ENCODE assay signal across 13 mouse cellular contexts in genomic region chr16:35067095-35067494, GRCm38 (mm10). TPM values are rescaled to one million over a fixed set of nuclear protein-coding genes. Genes with fewer than 3 reads are reported as not detected.
A peak's percentile ranks its signal among the peaks of the same experiment; 100 is the strongest.
DNase-seq lines count a peak whose midpoint lies in the region; ATAC-seq and TF ChIP-seq lines count a peak whose summit lies in the region.
"Had no signal": no experiment of that assay in that cellular context is flagged by ENCODE, and none has a peak within 500 bp of the region (broad histone marks: within the 10 kb centered on the region; RNA-seq: fewer than 3 reads in every experiment).

No protein-coding gene starts in this region.

- intact Hi-C loops in left cerebral cortex, postnatal 14 days (cut with DNase I) = no loop called here

- H3K27ac ChIP-seq in limb, embryonic 14.5 days (replicated peaks; ENCODE audit: low read depth, low read length) = no peak overlapping the region
- H3K27ac ChIP-seq in kidney, adult 2 months (ENCODE audit: insufficient read depth, low read depth, low read length) = no peak overlapping the region
- H3K27ac ChIP-seq: macrophage; stomach, embryonic 15.5 days had no signal

- ATAC-seq in limb, embryonic 14.5 days (ENCODE audit: low FRiP score, low read depth) = peak; percentile 60; the same call in 1 of the 2 replicates

- H3K4me3 ChIP-seq in limb, embryonic 14.5 days (replicated peaks; ENCODE audit: low read length) = no peak overlapping the region
- H3K4me3 ChIP-seq in kidney, adult 2 months (ENCODE audit: insufficient read depth, low read depth, low read length) = no peak overlapping the region
- H3K4me3 ChIP-seq: stomach, embryonic 15.5 days had no signal

- no peak overlapping the region; the same call in 1 of the 2 replicates for H3K4me2 ChIP-seq in limb, embryonic 14.5 days (replicated peaks; ENCODE audit: low read depth, low read length, severe bottlenecking)
- H3K4me2 ChIP-seq: stomach, embryonic 15.5 days had no signal

- DNase-seq in embryo, embryonic 10 days (ENCODE audit: low spot score) = peak; percentile 56
- DNase-seq in embryo, embryonic 9.5 days (ENCODE audit: extremely low spot score) = no peak
- DNase-seq in left cerebral cortex, postnatal 14 days (ENCODE audit: low spot score in 2 of 2) = peak; percentile 32 to 40
- no peak for DNase-seq in left cerebral cortex, adult 11 months (ENCODE audit: low spot score)
- peak; percentile 54 for DNase-seq in forelimb bud, embryonic 11.5 days (ENCODE audit: low read depth, low spot score)
- peak; percentile 50 for DNase-seq in limb, embryonic 14.5 days (ENCODE audit: low spot score)
- no peak for DNase-seq in kidney, adult 2 months
- no peak for DNase-seq in kidney, adult 18-20 months
- DNase-seq: cerebellum, adult 9-11 months; gastrocnemius, postnatal 36 days; kidney, postnatal 36 days had no signal

- WGBS in limb, embryonic 14.5 days = 27% methylated on average over 8 of the region's 8 CpGs
- WGBS in kidney, adult 2 months = 70% methylated on average over 8 of the region's 8 CpGs

- H3K9me3 ChIP-seq in limb, embryonic 14.5 days (ENCODE audit: control insufficient read depth, low read length) = no peaks in the 10 kb centered on the region
- H3K9me3 ChIP-seq: stomach, embryonic 15.5 days had no signal

- H3K4me1 ChIP-seq in limb, embryonic 14.5 days (ENCODE audit: control insufficient read depth, insufficient read depth, low read length) = peaks cover 9% of the 10 kb centered on the region; the same call in 1 of the 2 replicates
- no peaks in the 10 kb centered on the region for H3K4me1 ChIP-seq in kidney, adult 2 months (ENCODE audit: control insufficient read depth, insufficient read depth, low read length)
- H3K4me1 ChIP-seq: stomach, embryonic 15.5 days had no signal

- no peaks in the 10 kb centered on the region for H3K27me3 ChIP-seq in limb, embryonic 14.5 days (ENCODE audit: control insufficient read depth, insufficient read depth, low read length)
- no peaks in the 10 kb centered on the region for H3K27me3 ChIP-seq in kidney, adult 2 months (replicated peaks; ENCODE audit: control insufficient read depth, insufficient read depth, low read length)
- H3K27me3 ChIP-seq: stomach, embryonic 15.5 days had no signal

- H3K9ac ChIP-seq in limb, embryonic 14.5 days (ENCODE audit: low read depth, low read length, severe bottlenecking) = no peak overlapping the region
- H3K9ac ChIP-seq: stomach, embryonic 15.5 days had no signal

- H3K36me3 ChIP-seq in limb, embryonic 14.5 days (ENCODE audit: control insufficient read depth, insufficient read depth, low read length) = peaks cover 6% of the 10 kb centered on the region; the same call in 1 of the 2 replicates
- H3K36me3 ChIP-seq in kidney, adult 2 months (ENCODE audit: control insufficient read depth, insufficient read depth, low read length) = no peaks in the 10 kb centered on the region
- H3K36me3 ChIP-seq: stomach, embryonic 15.5 days had no signal

- TF ChIP-seq POLR2A in limb, embryonic 14.5 days (IDR thresholded peaks at IDR 0.05; ENCODE audit: borderline replicate concordance, extremely low read depth, insufficient read depth, insufficient read length) = no peak
- no peak for TF ChIP-seq POLR2A in kidney, adult 2 months (IDR thresholded peaks at IDR 0.05; ENCODE audit: low read depth, low read length)

- no peak for TF ChIP-seq CTCF in kidney, adult 2 months (conservative IDR thresholded peaks at IDR 0.05; ENCODE audit: insufficient read depth, insufficient read length, low read depth, low read length)

RNA-seq across cellular contexts. Expression of gene Hacd2, which starts 44.9 kb away (rescaled TPM):
- total RNA-seq in left cerebral cortex, postnatal 14 days (2021) = 10 to 100 TPM; 27.6 to 33.0 TPM
- polyA plus RNA-seq in limb, embryonic 14.5 days (2012; rRNA removed) = 33.3 and 52.8 TPM in 2 replicates
- 62.2 TPM in 2 replicates for polyA plus RNA-seq in limb, embryonic 14.5 days (2014; fragmentation: Nextera tagmentation; extraction: Ambion mirVana)
- 68.4 and 70.8 TPM in 2 replicates for polyA plus RNA-seq in kidney, adult 2 months (2012; rRNA removed)

Comparison
In these comparisons a context has a peak if more than half of its experiments do, and no peak if none do; other contexts are left out.
1. DNase-seq: peak in embryo, embryonic 10 days (single experiment), left cerebral cortex, postnatal 14 days (2 of 2), forelimb bud, embryonic 11.5 days (single experiment) and limb, embryonic 14.5 days (single experiment); none in embryo, embryonic 9.5 days (single experiment), left cerebral cortex, adult 11 months (single experiment), kidney, adult 2 months (single experiment) and kidney, adult 18-20 months (single experiment).